Mouse (Mus musculus) heart, embryonic 16.5 days (tissue): ENCODE results near the gene Apba3. TPM values are rescaled to one million over a fixed set of nuclear protein-coding genes. Genes with fewer than 3 reads are reported as not detected.

Source experiments
- ATAC-seq: fragments of 200-750 bp; cut with Nextera tagmentation; replicated peaks from 2 replicates; pipeline ENCODE4 v1.8.0; 2017; ENCODE audit warnings: moderate number of reproducible peaks; ENCODE audit not compliant: insufficient read depth, low FRiP score; ENCODE audit errors: extremely low read depth
- H3K27ac ChIP-seq: fragments of 300-500 bp; sonication (generic); 2 replicates; pipeline ENCODE4 v1.5.1; 2014; ENCODE audit warnings: mild to moderate bottlenecking, low read length, control low read depth, moderate library complexity
- H3K27me3 ChIP-seq: fragments of 300-500 bp; sonication (generic); 2 replicates; pipeline ENCODE4 v1.6.1; 2014; ENCODE audit warnings: low read length, mixed read lengths; ENCODE audit not compliant: control insufficient read depth, insufficient read depth
- H3K36me3 ChIP-seq: fragments of 300-500 bp; sonication (generic); 2 replicates; pipeline ENCODE4 v1.6.1; 2014; ENCODE audit not compliant: control insufficient read depth, insufficient read depth
- H3K4me1 ChIP-seq: fragments of 300-500 bp; sonication (generic); 2 replicates; pipeline ENCODE4 v1.6.1; 2014; ENCODE audit warnings: low read length, mixed read lengths; ENCODE audit not compliant: control insufficient read depth, insufficient read depth
- H3K4me2 ChIP-seq: fragments of 300-500 bp; sonication (generic); 2 replicates; pipeline ENCODE4 v1.6.1; 2014; ENCODE audit warnings: low read depth, mild to moderate bottlenecking, control low read depth, low read length
- H3K4me3 ChIP-seq: fragments of 300-500 bp; sonication (generic); 2 replicates; pipeline ENCODE4 v1.5.1; 2014; ENCODE audit warnings: mild to moderate bottlenecking, control low read depth, low read length
- H3K9ac ChIP-seq: fragments of 300-500 bp; sonication (generic); 2 replicates; pipeline ENCODE4 v1.6.1; 2014; ENCODE audit warnings: low read length, control low read depth
- H3K9me3 ChIP-seq: fragments of 300-500 bp; sonication (generic); replicated peaks from 2 replicates; pipeline ENCODE4 v1.6.1; 2016; ENCODE audit warnings: low read length; ENCODE audit not compliant: control insufficient read depth
- WGBS: fragments of 180-500 bp; shearing (Covaris S2); extraction: QIAGEN DNeasy Blood & Tissue Kit; methylation state at CpG from one replicate; pipeline ENCODE4 v1.1.7; 2014; 5-methylcytosine and 5-hydroxymethylcytosine counted together
- polyA plus RNA-seq: library from polyadenylated mRNA; unstranded; fragments of >200 nt; fragmentation: Nextera tagmentation; extraction: Ambion mirVana; gene quantifications from 2 replicates; pipeline ENCODE4 v1.2.1, GENCODE M21; 2015

Apba3 gene
- polyA plus RNA-seq, 1 experiment from 2014 or later: 62.7 TPM

DNA sequence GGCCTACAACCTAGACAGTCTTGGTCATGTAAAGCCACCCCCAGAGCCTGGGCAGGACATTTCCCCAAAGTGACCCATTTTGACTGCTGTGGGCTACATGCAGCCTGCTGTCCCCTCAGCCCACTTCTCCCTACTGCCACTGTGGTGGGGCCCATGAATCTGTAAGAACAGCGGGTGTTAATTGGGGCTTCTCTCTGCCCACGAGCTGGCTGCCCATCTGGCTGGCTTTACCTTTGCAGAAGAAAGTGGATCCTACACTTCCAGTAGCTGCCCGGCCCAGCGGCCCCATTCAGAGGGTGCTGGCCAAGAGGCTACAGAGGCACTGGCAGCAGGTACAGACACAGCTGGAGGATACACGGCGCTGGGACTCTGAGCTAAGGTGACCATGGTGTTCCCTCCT is 21.6 kb upstream of the Apba3 start:
- H3K9ac ChIP-seq: no peak overlapping the region
- 84% methylated on average over 6 of the region's 6 CpGs for whole genome bisulfite sequencing
- no peaks in the 10 kb centered on the region for H3K36me3 ChIP-seq
- no peak overlapping the region for H3K27ac ChIP-seq
- no peaks in the 10 kb centered on the region for H3K9me3 ChIP-seq
- no peak for ATAC-seq
- H3K27me3 ChIP-seq: peaks cover 15% of the 10 kb centered on the region
- no peaks in the 10 kb centered on the region for H3K4me1 ChIP-seq
- no peak overlapping the region for H3K4me3 ChIP-seq
- H3K4me2 ChIP-seq: no peak overlapping the region

GRCm38 (mm10) chr10:81247804-81248203 is 19.0 kb upstream of the Apba3 start:
- no peak overlapping the region for H3K4me3 ChIP-seq
- no peaks in the 10 kb centered on the region for H3K36me3 ChIP-seq
- H3K4me1 ChIP-seq: no peaks in the 10 kb centered on the region; the same call in 1 of the 2 replicates
- H3K4me2 ChIP-seq: no peak overlapping the region
- 81% methylated on average over 2 of the region's 2 CpGs for WGBS
- no peak overlapping the region for H3K9ac ChIP-seq
- no peak for ATAC-seq
- H3K27me3 ChIP-seq: peaks cover 21% of the 10 kb centered on the region
- H3K27ac ChIP-seq: no peak overlapping the region
- H3K9me3 ChIP-seq: no peaks in the 10 kb centered on the region

GRCm38 (mm10) chr10:81249442-81249841 is 17.3 kb upstream of the Apba3 start:
- H3K4me2 ChIP-seq: no peak overlapping the region
- no peak overlapping the region for H3K9ac ChIP-seq
- WGBS: 80% methylated on average over 8 of the region's 8 CpGs
- no peak overlapping the region for H3K27ac ChIP-seq
- H3K36me3 ChIP-seq: no peaks in the 10 kb centered on the region
- ATAC-seq: no peak
- no peaks in the 10 kb centered on the region for H3K9me3 ChIP-seq
- peaks cover 36% of the 10 kb centered on the region for H3K27me3 ChIP-seq
- no peaks in the 10 kb centered on the region; the same call in 1 of the 2 replicates for H3K4me1 ChIP-seq
- H3K4me3 ChIP-seq: no peak overlapping the region

DNA sequence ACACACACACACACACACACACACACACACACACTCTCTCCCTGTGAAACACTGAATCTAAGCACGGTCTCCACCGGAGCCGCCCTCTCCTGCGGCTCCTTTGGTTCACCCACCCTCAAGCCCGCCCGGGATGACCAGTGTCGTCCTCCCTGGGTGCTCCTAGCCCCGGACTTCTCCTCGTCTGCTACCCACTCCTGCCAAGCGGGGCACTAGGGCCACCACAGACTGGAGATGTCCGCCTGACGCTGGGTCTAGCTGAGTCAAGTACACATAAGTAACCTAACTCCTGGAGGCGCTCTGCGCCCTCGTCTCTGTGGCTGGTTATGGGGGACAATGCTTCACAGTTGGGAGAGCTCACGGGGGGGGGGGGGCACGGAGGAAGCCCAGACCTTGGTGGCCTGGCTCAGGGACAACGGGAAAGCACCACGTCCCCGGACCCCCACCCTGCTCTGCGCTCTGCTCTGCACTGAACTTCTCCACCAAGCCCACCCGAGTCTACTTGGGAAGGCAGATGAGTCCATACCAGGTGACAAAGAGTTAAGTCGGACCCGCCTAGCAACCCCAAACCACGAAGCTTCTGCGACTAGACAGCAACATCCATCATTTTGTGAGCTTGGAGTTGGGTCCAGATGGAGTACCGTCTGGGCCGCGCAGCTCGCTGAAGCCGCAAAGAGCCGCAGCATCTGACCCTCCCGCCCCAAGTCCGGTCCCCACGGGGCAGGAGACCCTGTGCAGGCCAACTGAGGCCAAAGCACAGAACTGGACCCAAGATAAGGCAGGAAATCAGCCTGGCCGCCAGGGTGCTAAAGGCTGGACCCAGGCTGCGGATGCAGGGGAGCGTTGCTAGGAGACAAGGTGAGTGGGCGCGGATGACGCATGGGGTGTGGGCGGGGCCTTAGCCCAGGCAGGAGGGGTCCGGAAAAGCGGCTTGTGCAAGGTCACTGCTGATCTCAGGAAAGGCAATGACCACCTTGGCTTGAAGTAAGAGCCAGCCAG is 14.0 kb upstream of the Apba3 start, which contains the start of gene Matk:
TSS of gene Matk (plus strand) at position 512 of the 996 bp plus-strand sequence.
- H3K27me3 ChIP-seq: peaks cover 56% of the 10 kb centered on the region
- 11% methylated on average over 44 of the region's 44 CpGs for WGBS
- peaks cover 7% of the 10 kb centered on the region for H3K4me1 ChIP-seq
- H3K27ac ChIP-seq: no peak within 1 kb of the TSS
- 0 out of 2 replicates have a peak, but pooled peaks have one; percentile 17 for ATAC-seq
- no peak within 1 kb of the TSS for H3K4me3 ChIP-seq
- H3K4me2 ChIP-seq: no peak within 1 kb of the TSS
- H3K9ac ChIP-seq: no peak within 1 kb of the TSS
- H3K9me3 ChIP-seq: no peaks in the 10 kb centered on the region
- H3K36me3 ChIP-seq: no peaks in the 10 kb centered on the region

GRCm38 (mm10) chr10:81254886-81255285 is 11.9 kb upstream of the Apba3 start:
- ATAC-seq: no peak
- Histone ChIP-seq H3K9ac (no peak overlapping the region), H3K27ac (no peak overlapping the region), H3K4me1 (peaks cover 8% of the 10 kb centered on the region), H3K36me3 (no peaks in the 10 kb centered on the region), H3K4me2 (no peak overlapping the region), H3K4me3 (no peak overlapping the region), H3K9me3 (no peaks in the 10 kb centered on the region), H3K27me3 (peaks cover 75% of the 10 kb centered on the region)
- 36% methylated on average over 1 of the region's 1 CpGs for WGBS

- H3K27me3 ChIP-seq: peaks cover 59% of the 10 kb centered on the region
- no peak for ATAC-seq
- no peaks in the 10 kb centered on the region for H3K36me3 ChIP-seq
- H3K4me2 ChIP-seq: peak overlapping the region; percentile 87
- peak overlapping the region; percentile 59 for H3K4me3 ChIP-seq
- peak overlapping the region; percentile 66 for H3K9ac ChIP-seq
- peaks cover 8% of the 10 kb centered on the region for H3K4me1 ChIP-seq
- no peak overlapping the region for H3K27ac ChIP-seq
- H3K9me3 ChIP-seq: peaks cover 6% of the 10 kb centered on the region
- WGBS: 2% methylated on average over 62 of the region's 62 CpGs
Measured at GRCm38 (mm10) chr10:81257158-81258039, 9.4 kb upstream of the Apba3 start.

DNA sequence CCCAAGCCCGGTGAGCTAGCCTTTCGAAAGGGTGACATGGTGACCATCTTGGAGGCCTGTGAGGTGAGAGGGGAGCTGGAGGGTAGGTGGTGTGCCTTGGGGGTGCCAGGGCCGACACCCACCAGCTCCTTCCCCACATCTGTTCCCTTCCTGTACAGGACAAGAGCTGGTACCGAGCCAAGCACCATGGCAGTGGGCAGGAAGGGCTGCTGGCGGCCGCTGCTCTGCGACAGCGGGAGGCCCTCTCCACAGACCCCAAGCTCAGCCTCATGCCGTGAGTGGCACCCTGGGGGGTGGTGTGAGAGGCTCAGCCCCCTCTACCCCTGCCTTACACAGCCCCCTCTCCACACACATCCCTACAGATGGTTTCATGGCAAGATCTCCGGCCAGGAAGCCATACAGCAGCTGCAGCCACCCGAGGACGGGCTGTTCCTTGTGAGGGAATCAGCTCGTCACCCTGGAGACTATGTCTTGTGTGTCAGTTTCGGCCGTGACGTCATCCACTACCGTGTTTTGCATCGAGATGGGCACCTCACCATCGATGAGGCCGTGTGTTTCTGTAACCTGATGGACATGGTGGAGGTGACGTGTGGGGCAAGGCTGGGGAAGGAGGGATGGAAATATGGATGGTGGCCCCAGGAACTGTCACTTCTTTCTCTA is 7.4 kb upstream of the Apba3 start:
- Histone ChIP-seq H3K27ac (no peak overlapping the region), H3K4me1 (peaks cover 8% of the 10 kb centered on the region), H3K9me3 (peaks cover 6% of the 10 kb centered on the region), H3K36me3 (peaks cover 10% of the 10 kb centered on the region), H3K4me2 (no peak overlapping the region), H3K9ac (no peak overlapping the region), H3K27me3 (peaks cover 40% of the 10 kb centered on the region), H3K4me3 (no peak overlapping the region)
- ATAC-seq: no peak
- 42% methylated on average over 21 of the region's 21 CpGs for WGBS

GRCm38 (mm10) chr10:81261025-81261424 is 5.7 kb upstream of the Apba3 start:
- 85% methylated on average over 4 of the region's 4 CpGs for WGBS

More at GRCm38 (mm10) chr10:81261025-81261424, 5.7 kb upstream of the Apba3 start:
- no peak overlapping the region for H3K9ac ChIP-seq
- H3K4me2 ChIP-seq: no peak overlapping the region
- peaks cover 33% of the 10 kb centered on the region for H3K27me3 ChIP-seq
- peaks cover 16% of the 10 kb centered on the region for H3K36me3 ChIP-seq
- no peak overlapping the region for H3K27ac ChIP-seq
- no peak for ATAC-seq
- H3K4me3 ChIP-seq: no peak overlapping the region
- peaks cover 6% of the 10 kb centered on the region for H3K9me3 ChIP-seq
- H3K4me1 ChIP-seq: peaks cover 11% of the 10 kb centered on the region
